Mouse (Mus musculus) small intestine, adult 2 months (tissue): ENCODE data around the gene Mau2.

ENCODE experiments used
- CTCF ChIP-seq: fragments of 200-500 bp; IDR thresholded peaks from 2 replicates; pipeline ENCODE4 v1.5.1; 2012; ENCODE audit warnings: low read depth, mild to moderate bottlenecking, control low read depth, inconsistent platforms, low read length, moderate library complexity, mixed read lengths; ENCODE audit not compliant: insufficient replicate concordance, insufficient read length; ENCODE audit errors: extremely low read depth
- POLR2A ChIP-seq: fragments of 200-500 bp; IDR thresholded peaks from 2 replicates; pipeline ENCODE4 v1.6.1; 2012; ENCODE audit warnings: low read depth, mild to moderate bottlenecking, control low read depth, inconsistent platforms, low read length, moderate library complexity

GRCm38 (mm10) chr8:69973442-69974161 lies 68.9 kb downstream of the Mau2 start:
- TF ChIP-seq CTCF (no peak), POLR2A (no peak)
